Mouse (Mus musculus): ENCODE measurements at regions not wholly inside any gene's neighbourhood (a gene's known extent, or its start where the extent isn't known, plus 50 kb on each side); places are given as distances from the start of the nearest gene placed in this dataset.

DNA sequence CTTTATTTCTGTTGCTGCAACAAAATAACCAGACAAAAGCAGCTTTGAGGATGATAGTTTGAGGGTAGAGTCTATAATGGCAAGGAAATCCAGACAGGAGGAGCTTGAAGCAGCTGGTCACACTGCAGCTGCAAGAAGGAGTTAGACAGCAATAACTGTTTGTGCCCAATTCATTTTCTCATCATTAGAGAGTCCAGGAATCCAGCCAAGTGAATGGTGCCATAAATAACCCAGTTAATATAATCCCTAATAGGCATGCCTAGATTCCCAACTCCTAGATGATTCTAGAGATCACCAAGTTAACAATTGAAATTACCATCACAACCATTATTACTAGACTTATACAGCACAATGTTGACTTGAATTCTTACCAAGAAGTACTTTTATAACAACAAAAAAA is 223.2 kb upstream of the Dpyd start:
- TF ChIP-seq CTCF (IDR thresholded peaks at IDR 0.05; ENCODE audit: borderline replicate concordance, insufficient read depth, low read length) (no peak), POLR2A (IDR thresholded peaks at IDR 0.05; ENCODE audit: low read depth, low read length) (no peak)
